Mouse (Mus musculus) frontal cortex, adult (tissue): ENCODE measurements at regions not wholly inside any gene's neighbourhood (a gene's known extent, or its start where the extent isn't known, plus 50 kb on each side); places are given as distances from the start of the nearest gene placed in this dataset.

Experiments
- ATAC-seq: cut with Nextera tagmentation; 2 replicates; pipeline ENCODE4 v1.9.2; 2017; ENCODE audit warnings: mild to moderate bottlenecking, moderate library complexity, mixed read lengths; ENCODE audit not compliant: low TSS enrichment

DNA sequence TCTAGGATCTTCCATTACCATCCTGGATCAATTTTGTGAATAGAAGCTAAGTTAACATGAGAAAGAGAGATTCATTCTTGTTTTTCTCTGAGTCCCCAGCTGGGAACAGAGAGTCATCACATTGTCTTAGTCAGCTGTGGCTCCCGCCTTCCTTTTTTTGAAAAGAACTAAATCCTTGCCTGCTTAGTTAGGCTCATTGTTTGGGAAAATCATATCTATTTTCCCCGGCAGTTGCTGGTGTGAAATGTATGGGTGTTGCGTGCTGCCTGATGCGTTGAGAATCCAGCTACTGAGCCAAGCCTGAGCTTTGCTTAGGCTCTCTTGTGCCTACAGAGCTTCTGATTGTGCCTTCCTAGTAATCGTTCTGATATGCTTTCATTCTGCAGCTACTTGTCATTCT is 66.3 kb downstream of the Fam50b start:
- ATAC-seq: peak; percentile 84

GRCm38 (mm10) chr13:34806532-34807092 is 68.5 kb upstream of the Prpf4b start:
- no peak for ATAC-seq

DNA sequence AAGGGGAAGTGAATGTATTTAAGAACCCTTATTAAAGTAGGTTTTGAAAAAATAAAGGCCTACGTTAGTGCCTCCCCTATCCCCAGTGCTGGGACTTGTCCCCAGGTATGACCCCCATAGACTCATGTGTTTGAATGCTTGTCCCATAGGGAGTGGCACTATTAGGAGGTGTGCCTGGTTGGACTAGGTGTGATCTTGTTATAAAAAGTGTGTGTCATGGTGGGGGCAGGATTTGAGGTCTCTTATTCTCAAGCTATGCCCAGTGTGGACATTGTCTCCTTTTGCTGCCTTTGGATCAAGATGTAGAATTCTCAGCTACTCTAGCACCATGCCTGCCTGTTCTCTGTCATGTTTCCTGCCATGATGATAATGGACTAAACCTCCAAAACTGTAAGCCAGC is 65.6 kb upstream of the Prpf4b start:
- no peak for ATAC-seq

DNA sequence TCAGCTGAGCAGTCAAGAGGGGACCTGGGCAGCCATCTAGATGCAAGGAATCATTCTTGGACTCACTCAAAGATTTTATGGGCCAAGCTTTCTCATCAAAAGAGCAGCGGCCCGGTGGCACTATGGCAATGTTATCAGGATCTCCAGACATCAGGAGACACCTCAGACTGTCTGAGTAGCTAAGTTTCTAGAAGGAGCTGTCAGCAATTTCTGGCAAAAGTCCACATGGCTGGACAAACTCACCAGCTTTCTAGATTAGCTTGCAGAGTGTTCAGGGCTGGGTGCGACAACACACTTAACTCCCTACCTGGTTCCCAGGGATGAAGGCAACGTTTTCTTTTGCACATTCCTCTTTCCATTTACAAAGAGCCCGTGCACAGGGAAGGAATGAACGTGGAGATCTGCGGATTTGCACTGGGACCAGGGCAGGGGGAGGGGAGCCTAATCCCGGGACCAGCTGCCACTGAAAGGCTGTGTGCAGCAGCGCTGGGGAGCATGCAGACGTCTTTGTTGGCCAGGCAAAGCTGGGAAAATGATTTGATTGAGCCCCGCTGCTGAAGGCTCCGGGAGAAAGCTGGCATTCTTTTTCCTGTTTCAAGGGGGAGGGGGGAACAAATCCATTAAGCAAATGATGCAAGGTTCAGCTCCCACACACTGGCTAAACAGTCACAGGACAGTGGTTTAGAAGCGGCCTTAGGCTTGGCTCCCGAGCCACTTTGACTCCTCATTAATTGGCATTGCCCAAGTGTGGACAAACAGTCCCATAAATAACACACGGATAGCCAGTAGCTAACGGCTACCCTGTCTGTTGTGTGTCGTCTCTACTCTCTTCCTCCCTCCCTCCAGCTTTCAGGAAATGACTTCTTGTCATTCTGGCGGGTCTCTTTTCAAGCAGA is 60.7 kb upstream of the Prpf4b start:
- ATAC-seq: peak; percentile 72

DNA sequence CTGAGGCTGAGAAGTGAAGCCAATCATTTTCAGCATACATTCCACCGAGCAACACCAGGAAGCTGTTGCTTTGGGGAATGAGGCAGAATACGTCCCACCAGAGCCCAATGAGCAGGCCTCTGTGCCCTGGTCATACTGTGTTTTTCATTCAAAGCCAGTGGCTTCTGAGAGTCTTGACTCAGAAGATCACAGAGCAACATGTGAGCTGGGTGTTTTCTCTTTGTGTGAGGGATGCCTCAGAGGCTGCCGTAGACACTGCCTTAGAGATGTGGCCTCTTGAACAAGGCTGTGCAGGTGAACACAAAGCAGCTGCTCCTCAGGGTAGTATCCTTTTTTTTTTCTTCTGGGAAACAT is 60.1 kb upstream of the Prpf4b start:
- ATAC-seq: no peak

- no peak for ATAC-seq
These were observed 56.9 kb upstream of the Prpf4b start for GRCm38 (mm10) chr13:34818211-34818610.

GRCm38 (mm10) chr13:34820423-34820822 is 54.7 kb upstream of the Prpf4b start:
- no peak for ATAC-seq

DNA sequence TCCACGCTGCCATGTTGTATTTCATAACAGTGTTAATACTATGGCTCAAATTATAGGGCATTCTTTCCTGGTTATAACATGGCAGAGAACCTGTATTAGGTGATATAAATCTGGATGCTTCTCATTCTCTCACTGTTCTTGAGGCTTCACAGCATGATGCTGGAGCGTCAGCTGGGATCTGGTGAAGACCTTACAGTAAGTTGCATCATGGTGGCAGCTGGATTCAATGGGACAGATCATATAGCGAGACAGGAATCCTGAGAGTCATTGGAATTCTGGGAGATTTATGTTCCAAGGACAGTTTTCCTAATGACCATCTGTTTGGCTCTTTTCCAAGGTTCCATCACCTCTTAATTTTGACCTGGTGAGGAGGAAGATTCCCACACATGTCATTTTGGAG is 53.2 kb upstream of the Prpf4b start:
- no peak for ATAC-seq

DNA sequence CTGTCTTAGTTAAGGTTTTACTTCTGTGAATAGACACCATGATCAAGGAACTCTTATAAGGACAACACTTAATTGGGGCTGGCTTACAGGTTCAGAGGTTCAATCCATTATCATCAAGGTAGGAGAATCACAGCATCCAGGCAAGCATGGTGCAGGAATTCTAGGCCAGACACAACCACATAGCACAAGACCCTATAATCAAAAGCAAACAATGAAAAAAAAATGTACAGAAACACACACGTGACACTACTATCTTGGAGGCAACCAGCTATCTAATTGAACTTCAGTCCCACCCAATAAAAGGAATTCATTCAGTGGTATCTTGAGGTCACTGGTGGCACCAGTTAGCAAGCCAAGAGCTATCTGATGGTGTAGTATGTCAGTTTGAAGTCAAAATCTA is 50.9 kb upstream of the Prpf4b start:
- no peak for ATAC-seq
